Mouse (Mus musculus): ENCODE results near the gene Spib. TPM values are rescaled to one million over a fixed set of nuclear protein-coding genes. Genes with fewer than 3 reads are reported as not detected.
A peak's percentile ranks its signal among the peaks of the same experiment; 100 is the strongest.

Gene Spib
- polyA plus RNA-seq, 1 experiment, result 0.19 TPM

- no peak for DNase-seq (ENCODE audit: low read depth)
- TF ChIP-seq POLR2A (IDR thresholded peaks at IDR 0.05; ENCODE audit: borderline replicate concordance, extremely low read depth, insufficient read depth, insufficient read length, poor library complexity, severe bottlenecking) (no peak), CTCF (IDR thresholded peaks at IDR 0.05; ENCODE audit: borderline replicate concordance, extremely low read depth, insufficient read depth, insufficient read length) (no peak)
Observed at GRCm38 (mm10) chr7:44523056-44523455, 8.8 kb downstream of the Spib start.

- TF ChIP-seq POLR2A (IDR thresholded peaks at IDR 0.05; ENCODE audit: borderline replicate concordance, extremely low read depth, insufficient read depth, insufficient read length, poor library complexity, severe bottlenecking) (no peak), CTCF (IDR thresholded peaks at IDR 0.05; ENCODE audit: borderline replicate concordance, extremely low read depth, insufficient read depth, insufficient read length) (peak; percentile 74)
- peak; percentile 67 for DNase-seq (ENCODE audit: low read depth)
Observed at GRCm38 (mm10) chr7:44521710-44522109, 10.2 kb downstream of the Spib start.

GRCm38 (mm10) chr7:44520990-44521389 is 10.9 kb downstream of the Spib start:
- TF ChIP-seq POLR2A (IDR thresholded peaks at IDR 0.05; ENCODE audit: borderline replicate concordance, extremely low read depth, insufficient read depth, insufficient read length, poor library complexity, severe bottlenecking), result no peak
- no peak for TF ChIP-seq CTCF (IDR thresholded peaks at IDR 0.05; ENCODE audit: borderline replicate concordance, extremely low read depth, insufficient read depth, insufficient read length)
- DNase-seq (ENCODE audit: low read depth), result no peak

GRCm38 (mm10) chr7:44519240-44519913 is 12.5 kb downstream of the Spib start:
- TF ChIP-seq POLR2A (IDR thresholded peaks at IDR 0.05; ENCODE audit: borderline replicate concordance, extremely low read depth, insufficient read depth, insufficient read length, poor library complexity, severe bottlenecking) (no peak), CTCF (IDR thresholded peaks at IDR 0.05; ENCODE audit: borderline replicate concordance, extremely low read depth, insufficient read depth, insufficient read length) (peak; percentile 36; the same call in 1 of the 2 replicates)
- DNase-seq (ENCODE audit: low read depth), result no peak

- DNase-seq (ENCODE audit: low read depth), result no peak
- TF ChIP-seq CTCF (IDR thresholded peaks at IDR 0.05; ENCODE audit: borderline replicate concordance, extremely low read depth, insufficient read depth, insufficient read length), result no peak
- TF ChIP-seq POLR2A (IDR thresholded peaks at IDR 0.05; ENCODE audit: borderline replicate concordance, extremely low read depth, insufficient read depth, insufficient read length, poor library complexity, severe bottlenecking), result no peak
Observed at GRCm38 (mm10) chr7:44507491-44507890, 24.4 kb downstream of the Spib start.

- no peak for TF ChIP-seq POLR2A (IDR thresholded peaks at IDR 0.05; ENCODE audit: borderline replicate concordance, extremely low read depth, insufficient read depth, insufficient read length, poor library complexity, severe bottlenecking)
- peak; percentile 80 for TF ChIP-seq CTCF (IDR thresholded peaks at IDR 0.05; ENCODE audit: borderline replicate concordance, extremely low read depth, insufficient read depth, insufficient read length)
- DNase-seq (ENCODE audit: low read depth), result peak; percentile 81
Observed at GRCm38 (mm10) chr7:44501563-44502115, 30.2 kb downstream of the Spib start.

GRCm38 (mm10) chr7:44500046-44500445 is 31.8 kb downstream of the Spib start:
- DNase-seq (ENCODE audit: low read depth), result no peak
- TF ChIP-seq CTCF (IDR thresholded peaks at IDR 0.05; ENCODE audit: borderline replicate concordance, extremely low read depth, insufficient read depth, insufficient read length) (no peak), POLR2A (IDR thresholded peaks at IDR 0.05; ENCODE audit: borderline replicate concordance, extremely low read depth, insufficient read depth, insufficient read length, poor library complexity, severe bottlenecking) (no peak)

GRCm38 (mm10) chr7:44498922-44499321 is 32.9 kb downstream of the Spib start:
- TF ChIP-seq POLR2A (IDR thresholded peaks at IDR 0.05; ENCODE audit: borderline replicate concordance, extremely low read depth, insufficient read depth, insufficient read length, poor library complexity, severe bottlenecking) (no peak), CTCF (IDR thresholded peaks at IDR 0.05; ENCODE audit: borderline replicate concordance, extremely low read depth, insufficient read depth, insufficient read length) (no peak)

GRCm38 (mm10) chr7:44497361-44498055 is 34.4 kb downstream of the Spib start:
- no peak for DNase-seq (ENCODE audit: low read depth)

More at GRCm38 (mm10) chr7:44498922-44499321, 32.9 kb downstream of the Spib start:
- DNase-seq (ENCODE audit: low read depth), result no peak

GRCm38 (mm10) chr7:44496771-44497109 is 35.1 kb downstream of the Spib start:
- TF ChIP-seq POLR2A (IDR thresholded peaks at IDR 0.05; ENCODE audit: borderline replicate concordance, extremely low read depth, insufficient read depth, insufficient read length, poor library complexity, severe bottlenecking) (no peak), CTCF (IDR thresholded peaks at IDR 0.05; ENCODE audit: borderline replicate concordance, extremely low read depth, insufficient read depth, insufficient read length) (no peak)

More at GRCm38 (mm10) chr7:44497361-44498055, 34.4 kb downstream of the Spib start:
- no peak for TF ChIP-seq CTCF (IDR thresholded peaks at IDR 0.05; ENCODE audit: borderline replicate concordance, extremely low read depth, insufficient read depth, insufficient read length)

GRCm38 (mm10) chr7:44495992-44496770 is 35.7 kb downstream of the Spib start, which contains the start of the genes Emc10 and Fam71e1:
Emc10 (minus strand) TSS chr7:44496529.
Fam71e1 (plus strand) TSS chr7:44496581.
- TF ChIP-seq CTCF (IDR thresholded peaks at IDR 0.05; ENCODE audit: borderline replicate concordance, extremely low read depth, insufficient read depth, insufficient read length) (no peak), POLR2A (IDR thresholded peaks at IDR 0.05; ENCODE audit: borderline replicate concordance, extremely low read depth, insufficient read depth, insufficient read length, poor library complexity, severe bottlenecking) (peak; percentile 71)
- DNase-seq (ENCODE audit: low read depth), result peak; percentile 99

More at GRCm38 (mm10) chr7:44496771-44497109, 35.1 kb downstream of the Spib start:
- DNase-seq (ENCODE audit: low read depth), result no peak
